Mouse (Mus musculus) CD4-positive naive resting alpha-beta T cell, adult 76 days (primary cell): ENCODE data around the gene Gtf3c4. TPM values are rescaled to one million over a fixed set of nuclear protein-coding genes. Genes with fewer than 3 reads are reported as not detected.

Source experiments
- total RNA-seq: library from RNA; stranded (reverse); gene quantifications from one replicate; pipeline ENCODE4 v1.2.4, GENCODE M21; 2023

Gtf3c4 gene
- total RNA-seq = 14.8 TPM

DNA sequence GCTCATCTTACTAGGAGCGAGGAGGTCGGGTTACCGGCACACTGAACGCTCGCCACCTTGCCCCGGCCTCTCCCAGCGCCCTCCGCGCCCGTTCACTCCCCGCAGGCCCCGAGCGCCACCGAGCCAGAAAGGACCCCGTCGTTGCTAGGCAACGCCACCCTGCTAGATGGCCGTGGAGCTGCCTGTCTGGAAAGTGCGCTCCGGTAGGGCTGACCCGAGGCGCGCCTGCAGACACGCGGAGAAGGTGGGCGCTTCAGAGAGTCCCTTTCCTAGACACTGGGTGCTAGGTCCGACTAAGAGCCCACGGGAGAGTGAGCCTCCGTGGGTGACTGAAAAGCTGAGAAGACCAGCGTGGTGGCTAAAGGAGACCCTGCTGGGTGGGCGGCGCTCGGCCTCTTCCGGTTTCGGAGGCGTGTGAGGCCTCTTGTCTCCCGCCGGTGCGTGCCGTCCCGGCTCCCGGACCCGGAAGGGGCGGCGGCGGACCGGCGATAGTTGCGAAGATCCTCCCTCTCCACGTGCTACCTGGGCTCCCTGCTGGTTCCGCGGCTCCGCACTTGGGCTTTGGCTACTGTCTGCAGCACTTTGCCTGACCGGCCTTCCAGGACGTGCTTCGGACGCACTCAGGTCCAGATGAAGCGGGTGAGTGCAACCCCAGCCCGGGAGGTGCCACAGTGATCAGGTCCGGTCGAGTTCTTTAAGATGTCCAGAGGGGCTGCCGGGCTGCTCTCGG lies at the start of gene Gtf3c4, which contains the start of gene Ddx31:
TSS of gene Gtf3c4 (minus strand) at position 139 of the 730 bp plus-strand sequence.
TSS of gene Ddx31 (plus strand) at position 185 of the 730 bp plus-strand sequence.

Other genes with a start within 250 kb of the Gtf3c4 start
- gene Gfi1b, start 218.4 kb downstream of the Gtf3c4 start, total RNA-seq = 3.9 TPM
- 67.9 TPM for gene Tsc1, start 199.1 kb downstream of the Gtf3c4 start, total RNA-seq
- gene Spaca9, start 140.6 kb downstream of the Gtf3c4 start, total RNA-seq = not detected
- gene Ak8, start 140.2 kb downstream of the Gtf3c4 start, total RNA-seq = not detected
- gene Ddx31, start within 50 bp of the Gtf3c4 start, total RNA-seq = 23.3 TPM
- not detected for gene Barhl1, start 76.3 kb upstream of the Gtf3c4 start, total RNA-seq
- gene Cfap77, start 214.7 kb upstream of the Gtf3c4 start, total RNA-seq = 0.97 TPM
- gene Ttf1, start 219.9 kb upstream of the Gtf3c4 start, total RNA-seq = 22.8 TPM